8 mouse cellular contexts compared by ENCODE assay signal in the genomic region with DNA sequence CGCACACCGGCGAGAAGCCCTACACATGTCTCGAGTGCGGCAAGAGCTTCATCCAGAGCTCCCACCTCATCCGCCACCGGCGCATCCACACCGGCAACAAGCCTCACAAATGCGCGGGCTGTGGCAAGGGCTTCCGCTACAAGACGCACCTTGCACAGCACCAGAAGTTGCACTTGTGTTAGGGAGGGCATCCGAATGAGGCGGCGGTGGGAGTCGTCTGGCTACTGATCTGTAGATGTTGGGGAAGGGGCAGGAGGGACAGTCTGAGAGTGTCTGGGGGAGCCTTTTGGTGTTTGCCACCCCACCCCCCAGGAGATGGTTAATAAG. TPM values are rescaled to one million over a fixed set of nuclear protein-coding genes. Genes with fewer than 3 reads are reported as not detected.
A peak's percentile ranks its signal among the peaks of the same experiment; 100 is the strongest.
DNase-seq lines count a peak whose midpoint lies in the region; ATAC-seq lines count a peak whose summit lies in the region.

No protein-coding gene starts in this region.

- peaks cover 12% of the 10 kb centered on the region for H3K27me3 ChIP-seq in forebrain, embryonic 16.5 days (replicated peaks; ENCODE audit: control insufficient read depth, insufficient read depth, low read length)
- H3K27me3 ChIP-seq in liver, embryonic 12.5 days (replicated peaks): peaks cover 47% of the 10 kb centered on the region

- WGBS in forebrain, embryonic 16.5 days: 2% methylated on average over 17 of the region's 17 CpGs
- WGBS in liver, embryonic 12.5 days (ENCODE audit: insufficient replicate concordance): 3% methylated on average over 17 of the region's 17 CpGs

- peak overlapping the region; percentile 79 for H3K4me2 ChIP-seq in forebrain, embryonic 16.5 days (ENCODE audit: low read length)
- peak overlapping the region; percentile 80 for H3K4me2 ChIP-seq in liver, embryonic 12.5 days

- peak overlapping the region; percentile 66 for H3K9ac ChIP-seq in forebrain, embryonic 16.5 days (replicated peaks; ENCODE audit: low read depth, low read length)
- H3K9ac ChIP-seq in liver, embryonic 12.5 days: peak overlapping the region; percentile 59

- no peaks in the 10 kb centered on the region for H3K9me3 ChIP-seq in forebrain, embryonic 16.5 days (ENCODE audit: control insufficient read depth, low read length)
- H3K9me3 ChIP-seq in liver, embryonic 12.5 days (replicated peaks): no peaks in the 10 kb centered on the region

- ATAC-seq in CD4-positive, CD25-positive, alpha-beta regulatory T cell, adult 4 months: peak; percentile 61
- peak; percentile 29 for ATAC-seq in forebrain, embryonic 16.5 days
- peak; percentile 7; the same call in 1 of the 2 replicates for ATAC-seq in liver, embryonic 12.5 days

- peaks cover 18% of the 10 kb centered on the region for H3K4me1 ChIP-seq in forebrain, embryonic 16.5 days (replicated peaks; ENCODE audit: control insufficient read depth, insufficient read depth, low read length)
- H3K4me1 ChIP-seq in liver, embryonic 12.5 days: peaks cover 22% of the 10 kb centered on the region; the same call in 1 of the 2 replicates

- peak; percentile 89 for DNase-seq in heart, adult 11 months
- no peak for DNase-seq in heart, adult 9 months (ENCODE audit: low spot score in 2 of 2)
- DNase-seq in thymus, postnatal 10 days (ENCODE audit: low spot score in 2 of 2): peak; percentile 34 to 35
- no peak for DNase-seq in gastrocnemius, postnatal 25 days
- no peak for DNase-seq in retina, embryonic 14.5 days (ENCODE audit: low spot score)

- no peaks in the 10 kb centered on the region for H3K36me3 ChIP-seq in forebrain, embryonic 16.5 days (ENCODE audit: control insufficient read depth, insufficient read depth)
- no peaks in the 10 kb centered on the region for H3K36me3 ChIP-seq in liver, embryonic 12.5 days

- peak overlapping the region; percentile 67 for H3K4me3 ChIP-seq in forebrain, embryonic 16.5 days (replicated peaks; ENCODE audit: low read length)
- H3K4me3 ChIP-seq in liver, embryonic 12.5 days: peak overlapping the region; percentile 60

- no peak overlapping the region for H3K27ac ChIP-seq in forebrain, embryonic 16.5 days (ENCODE audit: low read length)
- 0 out of 2 replicates have a peak overlapping the region, but pooled peaks have one; percentile 45 for H3K27ac ChIP-seq in liver, embryonic 12.5 days

RNA-seq across cellular contexts. Expression of gene Gm4450, which starts 28.5 kb away (rescaled TPM):
- polyA plus RNA-seq in CD4-positive, CD25-positive, alpha-beta regulatory T cell, adult 4 months (2017; shearing (Covaris generic)): not detected
- polyA plus RNA-seq in forebrain, embryonic 16.5 days (2015; fragmentation: Nextera tagmentation; extraction: Ambion mirVana): not detected in 2 replicates
- not detected in 2 replicates for polyA plus RNA-seq in liver, embryonic 12.5 days (2016; fragmentation: Nextera tagmentation; extraction: Ambion mirVana)
- not detected for total RNA-seq in gastrocnemius, postnatal 25 days (2021)

RNA-seq across cellular contexts. Expression of gene Zfp697, which starts 46.2 kb away (rescaled TPM):
- not detected for polyA plus RNA-seq in CD4-positive, CD25-positive, alpha-beta regulatory T cell, adult 4 months (2017; shearing (Covaris generic))
- polyA plus RNA-seq in forebrain, embryonic 16.5 days (2015; fragmentation: Nextera tagmentation; extraction: Ambion mirVana): 14.7 and 18.1 TPM in 2 replicates
- 3.9 TPM in 2 replicates for polyA plus RNA-seq in liver, embryonic 12.5 days (2016; fragmentation: Nextera tagmentation; extraction: Ambion mirVana)
- total RNA-seq in gastrocnemius, postnatal 25 days (2021): 1 to 10 TPM in 1 of 2 experiments, under 1 TPM in 1; 0.88 to 1.0 TPM

Comparison
In these comparisons a context has a peak if more than half of its experiments do, and no peak if none do; other contexts are left out.
1. DNase-seq: peak in heart, adult 11 months (single experiment) and thymus, postnatal 10 days (2 of 2); none in heart, adult 9 months (0 of 2), gastrocnemius, postnatal 25 days (single experiment) and retina, embryonic 14.5 days (single experiment).
2. ATAC-seq: peak in every context shown above with its lines; median percentile 61 in CD4-positive, CD25-positive, alpha-beta regulatory T cell, adult 4 months; 29 in forebrain, embryonic 16.5 days; 7 in liver, embryonic 12.5 days.